ENCODE assay signal across 14 mouse cellular contexts in genomic region chr5:98921608-98922007, GRCm38 (mm10).
"Had no signal": no experiment of that assay in that cellular context is flagged by ENCODE, and none has a peak within 500 bp of the region (broad histone marks: within the 10 kb centered on the region; RNA-seq: fewer than 3 reads in every experiment).

No protein-coding gene starts in this region.

- H3K4me1 ChIP-seq: limb, embryonic 12.5 days; liver, embryonic 13.5 days; midbrain, embryonic 15.5 days; neural tube, embryonic 13.5 days; stomach, embryonic 15.5 days had no signal

- H3K9me3 ChIP-seq: limb, embryonic 12.5 days; liver, embryonic 13.5 days; midbrain, embryonic 15.5 days; neural tube, embryonic 13.5 days; stomach, embryonic 15.5 days had no signal

- DNase-seq: kidney, adult 8-10 months; kidney, postnatal 25 days; liver; liver, embryonic 13.5 days; liver, postnatal 0 days; lung, postnatal 36 days; right cerebral cortex, postnatal 14 days; thymus, adult 2 months; thymus, postnatal 25 days had no signal

- H3K36me3 ChIP-seq: limb, embryonic 12.5 days; liver, embryonic 13.5 days; midbrain, embryonic 15.5 days; neural tube, embryonic 13.5 days; stomach, embryonic 15.5 days had no signal

- H3K27ac ChIP-seq: left cerebral cortex, adult 2 months; limb, embryonic 12.5 days; liver, embryonic 13.5 days; midbrain, embryonic 15.5 days; neural tube, embryonic 13.5 days; stomach, embryonic 15.5 days had no signal

- H3K9ac ChIP-seq: limb, embryonic 12.5 days; liver, embryonic 13.5 days; liver, postnatal 0 days; midbrain, embryonic 15.5 days; neural tube, embryonic 13.5 days; stomach, embryonic 15.5 days had no signal

- H3K4me2 ChIP-seq: limb, embryonic 12.5 days; liver, embryonic 13.5 days; midbrain, embryonic 15.5 days; neural tube, embryonic 13.5 days; stomach, embryonic 15.5 days had no signal

- H3K4me3 ChIP-seq: left cerebral cortex, adult 2 months; limb, embryonic 12.5 days; liver, embryonic 13.5 days; midbrain, embryonic 15.5 days; neural tube, embryonic 13.5 days; stomach, embryonic 15.5 days had no signal

- H3K27me3 ChIP-seq: limb, embryonic 12.5 days; liver, embryonic 13.5 days; midbrain, embryonic 15.5 days; neural tube, embryonic 13.5 days; stomach, embryonic 15.5 days had no signal

- ATAC-seq: liver, postnatal 0 days; midbrain, embryonic 15.5 days had no signal
